Mouse (Mus musculus) thymus, adult 18-20 months (tissue): ENCODE measurements at regions not wholly inside any gene's neighbourhood (a gene's known extent, or its start where the extent isn't known, plus 50 kb on each side); places are given as distances from the start of the nearest gene placed in this dataset.

Experiments used
- DNase-seq, 2 experiments: peaks; one replicate each; pipeline ENCODE4 v3.0.0; 2022; ENCODE audit warnings: mixed read lengths in 2 of 2

GRCm38 (mm10) chr16:19834128-19834527, 74.1 kb downstream of the B3gnt5 start:
- DNase-seq, result no peak

GRCm38 (mm10) chr16:19834750-19835149, 74.7 kb downstream of the B3gnt5 start:
- DNase-seq, result no peak

GRCm38 (mm10) chr16:19839831-19840230, 79.8 kb downstream of the B3gnt5 start:
- no peak for DNase-seq

- no peak for DNase-seq
These were observed 82.5 kb downstream of the B3gnt5 start for GRCm38 (mm10) chr16:19842346-19843025.

- no peak for DNase-seq
These were observed 83.7 kb downstream of the B3gnt5 start for GRCm38 (mm10) chr16:19843738-19844137.

- no peak for DNase-seq
These were observed 88.4 kb downstream of the B3gnt5 start for GRCm38 (mm10) chr16:19848395-19848794.

GRCm38 (mm10) chr16:19865306-19865705, 105.3 kb downstream of the B3gnt5 start:
- DNase-seq, result no peak

- DNase-seq, result no peak
These were observed 105.9 kb downstream of the B3gnt5 start for GRCm38 (mm10) chr16:19865931-19866330.

GRCm38 (mm10) chr16:19869425-19869824, 109.4 kb downstream of the B3gnt5 start:
- DNase-seq, result no peak

- no peak for DNase-seq
These were observed 105.8 kb downstream of the Klhl6 start for GRCm38 (mm10) chr16:19876861-19877554.

- DNase-seq, result no peak
These were observed 99.9 kb downstream of the Klhl6 start for GRCm38 (mm10) chr16:19882961-19883360.

- peak; percentile 44 to 73 for DNase-seq
These were observed 98.9 kb downstream of the Klhl6 start for GRCm38 (mm10) chr16:19883776-19884513.

GRCm38 (mm10) chr16:19884535-19884934, 98.3 kb downstream of the Klhl6 start:
- no peak for DNase-seq

GRCm38 (mm10) chr16:19886596-19886995, 96.2 kb downstream of the Klhl6 start:
- DNase-seq, result no peak

GRCm38 (mm10) chr16:19889576-19889975, 93.3 kb downstream of the Klhl6 start:
- no peak for DNase-seq

- DNase-seq, result no peak
These were observed 91.4 kb downstream of the Klhl6 start for GRCm38 (mm10) chr16:19891441-19891840.

GRCm38 (mm10) chr16:19894435-19894994, 88.3 kb downstream of the Klhl6 start:
- DNase-seq, result no peak
